Mouse (Mus musculus) cerebellum, adult 18-20 months (tissue): ENCODE measurements around the gene Carmil1.

Source experiments
- DNase-seq, 2 experiments: peaks; one replicate each; pipeline ENCODE4 v3.0.0; 2021

Gene Carmil1

GRCm38 (mm10) chr13:24257809-24258208 lies 22.8 kb downstream of the Carmil1 start:
- no peak for DNase-seq

GRCm38 (mm10) chr13:24253989-24254388 lies 26.6 kb downstream of the Carmil1 start:
- peak; percentile 28 to 44 for DNase-seq

GRCm38 (mm10) chr13:24253551-24253950 lies 27.0 kb downstream of the Carmil1 start:
- no peak for DNase-seq

- no peak for DNase-seq
Observed at GRCm38 (mm10) chr13:24251236-24251635, 29.4 kb downstream of the Carmil1 start.

- no peak for DNase-seq
Observed at GRCm38 (mm10) chr13:24247928-24248327, 32.7 kb downstream of the Carmil1 start.

- no peak for DNase-seq
Observed at GRCm38 (mm10) chr13:24247441-24247840, 33.2 kb downstream of the Carmil1 start.

- DNase-seq = no peak
Observed at GRCm38 (mm10) chr13:24246266-24246665, 34.3 kb downstream of the Carmil1 start.

GRCm38 (mm10) chr13:24244613-24245012 lies 36.0 kb downstream of the Carmil1 start:
- DNase-seq = no peak

- DNase-seq = no peak
Observed at GRCm38 (mm10) chr13:24243964-24244363, 36.6 kb downstream of the Carmil1 start.

- DNase-seq = no peak
Observed at GRCm38 (mm10) chr13:24242429-24243106, 38.0 kb downstream of the Carmil1 start.

GRCm38 (mm10) chr13:24241201-24241600 lies 39.4 kb downstream of the Carmil1 start:
- DNase-seq = no peak

GRCm38 (mm10) chr13:24240430-24240829 lies 40.2 kb downstream of the Carmil1 start:
- no peak for DNase-seq

GRCm38 (mm10) chr13:24238456-24239120 lies 42.0 kb downstream of the Carmil1 start:
- DNase-seq = peak in 1 of 2 experiments; percentile 26

- peak; percentile 52 to 53 for DNase-seq
Observed at GRCm38 (mm10) chr13:24236736-24237135, 43.9 kb downstream of the Carmil1 start.

- no peak for DNase-seq
Observed at GRCm38 (mm10) chr13:24232750-24233149, 47.8 kb downstream of the Carmil1 start.

GRCm38 (mm10) chr13:24231746-24232483 lies 48.7 kb downstream of the Carmil1 start:
- DNase-seq = peak; percentile 30

GRCm38 (mm10) chr13:24231146-24231545 lies 49.4 kb downstream of the Carmil1 start:
- no peak for DNase-seq

GRCm38 (mm10) chr13:24230541-24231095 lies 50.0 kb downstream of the Carmil1 start:
- no peak for DNase-seq

- no peak for DNase-seq
Observed at GRCm38 (mm10) chr13:24223425-24224201, 57.0 kb downstream of the Carmil1 start.

- DNase-seq = no peak
Observed at GRCm38 (mm10) chr13:24220441-24220970, 60.1 kb downstream of the Carmil1 start.

GRCm38 (mm10) chr13:24211229-24211628 lies 69.4 kb downstream of the Carmil1 start:
- DNase-seq = no peak

- no peak for DNase-seq
Observed at GRCm38 (mm10) chr13:24206097-24206496, 74.5 kb downstream of the Carmil1 start.
